17 mouse cellular contexts compared by ENCODE assay signal in genomic region chr12:82399971-82400720, GRCm38 (mm10).
DNase-seq lines count a peak whose midpoint lies in the region; ATAC-seq and TF ChIP-seq lines count a peak whose summit lies in the region.
"Had no signal": no experiment of that assay in that cellular context is flagged by ENCODE, and none has a peak within 500 bp of the region (broad histone marks: within the 10 kb centered on the region; RNA-seq: fewer than 3 reads in every experiment).

No protein-coding gene starts in this region.

- no peak overlapping the region for H3K4me2 ChIP-seq in forebrain, embryonic 13.5 days
- no peak overlapping the region for H3K4me2 ChIP-seq in forebrain, embryonic 11.5 days (ENCODE audit: low read depth, low read length, severe bottlenecking)
- H3K4me2 ChIP-seq: liver, embryonic 11.5 days had no signal

- peak; percentile 75 for ATAC-seq in forebrain, embryonic 13.5 days
- ATAC-seq in forebrain, embryonic 11.5 days (replicated peaks; ENCODE audit: low FRiP score) = no peak
- ATAC-seq: midbrain, embryonic 16.5 days had no signal

- DNase-seq in forebrain, embryonic 11.5 days (ENCODE audit: low spot score) = no peak
- DNase-seq in layer of hippocampus, adult 2 months (ENCODE audit: low spot score in 2 of 2) = no peak
- no peak for DNase-seq in layer of hippocampus, adult 11-12 months (ENCODE audit: low spot score)
- DNase-seq in thymus, postnatal 4 days = peak; percentile 36
- no peak for DNase-seq in thymus, postnatal 36 days
- no peak for DNase-seq in cerebellum, postnatal 4 days (ENCODE audit: low spot score in 2 of 2)
- DNase-seq in spleen, postnatal 10 days (ENCODE audit: low spot score in 2 of 2) = no peak
- DNase-seq: adrenal gland, postnatal 36 days; cerebellum, adult 11-12 months; embryo, embryonic 11 days; gastrocnemius, postnatal 14 days; kidney, postnatal 14 days had no signal

- peaks cover 45% of the 10 kb centered on the region for H3K36me3 ChIP-seq in forebrain, embryonic 13.5 days (ENCODE audit: poor library complexity, severe bottlenecking)
- no peaks in the 10 kb centered on the region; the same call in 1 of the 2 replicates for H3K36me3 ChIP-seq in forebrain, embryonic 11.5 days (ENCODE audit: control insufficient read depth, insufficient read depth, low read length)

- H3K9me3 ChIP-seq in forebrain, embryonic 13.5 days (replicated peaks) = no peaks in the 10 kb centered on the region
- H3K9me3 ChIP-seq in forebrain, embryonic 11.5 days (ENCODE audit: control insufficient read depth, low read length) = no peaks in the 10 kb centered on the region

- 0 out of 2 replicates have a peak overlapping the region, but pooled peaks have one; percentile 31 for H3K9ac ChIP-seq in forebrain, embryonic 13.5 days
- H3K9ac ChIP-seq in forebrain, embryonic 11.5 days (ENCODE audit: low read length) = no peak overlapping the region

- WGBS in forebrain, embryonic 13.5 days = 75% methylated on average over 6 of the region's 6 CpGs
- 87% methylated on average over 6 of the region's 6 CpGs for WGBS in forebrain, embryonic 11.5 days

- 0 out of 2 replicates have a peak overlapping the region, but pooled peaks have one; percentile 32 for H3K27ac ChIP-seq in forebrain, embryonic 13.5 days
- H3K27ac ChIP-seq in forebrain, embryonic 11.5 days (ENCODE audit: low read depth, low read length) = no peak overlapping the region
- H3K27ac ChIP-seq in layer of hippocampus, adult 2 months = peak overlapping the region; percentile 78
- H3K27ac ChIP-seq: macrophage had no signal

- H3K27me3 ChIP-seq in forebrain, embryonic 13.5 days = no peaks in the 10 kb centered on the region
- no peaks in the 10 kb centered on the region for H3K27me3 ChIP-seq in forebrain, embryonic 11.5 days (ENCODE audit: control insufficient read depth, insufficient read depth, low read length)

- no peak for TF ChIP-seq CTCF in layer of hippocampus, adult 2 months (conservative IDR thresholded peaks at IDR 0.05)

- peaks cover 22% of the 10 kb centered on the region for H3K4me1 ChIP-seq in forebrain, embryonic 13.5 days
- no peaks in the 10 kb centered on the region for H3K4me1 ChIP-seq in forebrain, embryonic 11.5 days (replicated peaks; ENCODE audit: control insufficient read depth, insufficient read depth, low read length)

- no peak overlapping the region for H3K4me3 ChIP-seq in forebrain, embryonic 13.5 days
- no peak overlapping the region for H3K4me3 ChIP-seq in forebrain, embryonic 11.5 days (ENCODE audit: low read depth, low read length)
- no peak overlapping the region for H3K4me3 ChIP-seq in layer of hippocampus, adult 2 months
- H3K4me3 ChIP-seq: erythroblast, embryonic 14.5 days had no signal
